Mouse (Mus musculus): ENCODE measurements at regions not wholly inside any gene's neighbourhood (a gene's known extent, or its start where the extent isn't known, plus 50 kb on each side); places are given as distances from the start of the nearest gene placed in this dataset.
A peak's percentile ranks its signal among the peaks of the same experiment; 100 is the strongest.

GRCm38 (mm10) chr15:25485372-25485771 lies 71.8 kb upstream of the Basp1 start:
- 73% methylated on average over 9 of the region's 9 CpGs for WGBS
- Histone ChIP-seq H3K4me1 (ENCODE audit: control insufficient read depth, insufficient read depth, low read length) (no peaks in the 10 kb centered on the region; the same call in none of the 2 replicates), H3K36me3 (ENCODE audit: control insufficient read depth, insufficient read depth, low read length) (peaks cover 2% of the 10 kb centered on the region), H3K4me3 (no peak overlapping the region), H3K27me3 (ENCODE audit: control insufficient read depth, insufficient read depth, low read length) (no peaks in the 10 kb centered on the region), H3K9ac (ENCODE audit: low read depth, low read length) (no peak overlapping the region), H3K79me2 (replicated peaks; ENCODE audit: control insufficient read depth, insufficient read depth, low read length) (no peaks in the 10 kb centered on the region), H3K27ac (no peak overlapping the region)
- TF ChIP-seq CTCF (IDR thresholded peaks at IDR 0.05) (no peak), POLR2A (IDR thresholded peaks at IDR 0.05; ENCODE audit: insufficient read depth, low read depth, low read length) (no peak), EP300 (IDR thresholded peaks at IDR 0.05; ENCODE audit: insufficient read depth, low read depth, low read length) (no peak)
- no peak for DNase-seq
- intact Hi-C loops (cut with DNase I), result loop anchor here (5.0 kb wide), 1 partner anchor 37 kb away; no protein-coding TSS in a partner anchor

- TF ChIP-seq EP300 (IDR thresholded peaks at IDR 0.05; ENCODE audit: insufficient read depth, low read depth, low read length) (no peak), CTCF (IDR thresholded peaks at IDR 0.05) (peak; percentile 69)
- WGBS, result 75% methylated on average over 7 of the region's 7 CpGs
- intact Hi-C loops (cut with DNase I), result loop anchor here (1.0 to 5.0 kb wide), 3 partner anchors 36 to 231 kb away; no protein-coding TSS in a partner anchor
These were observed 72.6 kb upstream of the Basp1 start for GRCm38 (mm10) chr15:25486158-25486557.

GRCm38 (mm10) chr15:25489804-25490203 lies 76.2 kb upstream of the Basp1 start:
- TF ChIP-seq POLR2A (IDR thresholded peaks at IDR 0.05; ENCODE audit: insufficient read depth, low read depth, low read length) (no peak), EP300 (IDR thresholded peaks at IDR 0.05; ENCODE audit: insufficient read depth, low read depth, low read length) (no peak)
- no peak overlapping the region for H3K27ac ChIP-seq

More at GRCm38 (mm10) chr15:25486158-25486557, 72.6 kb upstream of the Basp1 start:
- Histone ChIP-seq H3K27ac (no peak overlapping the region), H3K4me1 (ENCODE audit: control insufficient read depth, insufficient read depth, low read length) (no peaks in the 10 kb centered on the region; the same call in none of the 2 replicates), H3K4me3 (no peak overlapping the region), H3K79me2 (replicated peaks; ENCODE audit: control insufficient read depth, insufficient read depth, low read length) (no peaks in the 10 kb centered on the region), H3K9ac (ENCODE audit: low read depth, low read length) (no peak overlapping the region), H3K36me3 (ENCODE audit: control insufficient read depth, insufficient read depth, low read length) (peaks cover 2% of the 10 kb centered on the region), H3K27me3 (ENCODE audit: control insufficient read depth, insufficient read depth, low read length) (no peaks in the 10 kb centered on the region)
- DNase-seq, result no peak

GRCm38 (mm10) chr15:25492161-25492746 lies 78.7 kb upstream of the Basp1 start:
- H3K27ac ChIP-seq, result no peak overlapping the region
- no peak overlapping the region for H3K4me3 ChIP-seq
- no peaks in the 10 kb centered on the region for H3K36me3 ChIP-seq (ENCODE audit: control insufficient read depth, insufficient read depth, low read length)
- DNase-seq, result no peak
- 71% methylated on average over 5 of the region's 5 CpGs for WGBS
- no peak for TF ChIP-seq POLR2A (IDR thresholded peaks at IDR 0.05; ENCODE audit: insufficient read depth, low read depth, low read length)
- no peak for TF ChIP-seq EP300 (IDR thresholded peaks at IDR 0.05; ENCODE audit: insufficient read depth, low read depth, low read length)
- no peak for TF ChIP-seq CTCF (IDR thresholded peaks at IDR 0.05)
- intact Hi-C loops (cut with DNase I), result no loop called here
- no peaks in the 10 kb centered on the region for H3K27me3 ChIP-seq (ENCODE audit: control insufficient read depth, insufficient read depth, low read length)
- peaks cover 2% of the 10 kb centered on the region for H3K4me1 ChIP-seq (ENCODE audit: control insufficient read depth, insufficient read depth, low read length)
- no peaks in the 10 kb centered on the region for H3K79me2 ChIP-seq (replicated peaks; ENCODE audit: control insufficient read depth, insufficient read depth, low read length)
- H3K9ac ChIP-seq (ENCODE audit: low read depth, low read length), result no peak overlapping the region

More at GRCm38 (mm10) chr15:25489804-25490203, 76.2 kb upstream of the Basp1 start:
- Histone ChIP-seq H3K79me2 (replicated peaks; ENCODE audit: control insufficient read depth, insufficient read depth, low read length) (no peaks in the 10 kb centered on the region), H3K9ac (ENCODE audit: low read depth, low read length) (no peak overlapping the region), H3K4me3 (no peak overlapping the region), H3K4me1 (ENCODE audit: control insufficient read depth, insufficient read depth, low read length) (no peaks in the 10 kb centered on the region; the same call in 1 of the 2 replicates), H3K36me3 (ENCODE audit: control insufficient read depth, insufficient read depth, low read length) (no peaks in the 10 kb centered on the region), H3K27me3 (ENCODE audit: control insufficient read depth, insufficient read depth, low read length) (no peaks in the 10 kb centered on the region)
- no peak for DNase-seq
- intact Hi-C loops (cut with DNase I), result loop anchor here (5.0 kb wide), 1 partner anchor 32 kb away; no protein-coding TSS in a partner anchor
- 67% methylated on average over 6 of the region's 6 CpGs for WGBS

GRCm38 (mm10) chr15:25494687-25495299 lies 81.2 kb upstream of the Basp1 start:
- H3K79me2 ChIP-seq (replicated peaks; ENCODE audit: control insufficient read depth, insufficient read depth, low read length), result no peaks in the 10 kb centered on the region
- H3K27ac ChIP-seq, result no peak overlapping the region
- H3K4me1 ChIP-seq (ENCODE audit: control insufficient read depth, insufficient read depth, low read length), result peaks cover 2% of the 10 kb centered on the region
- DNase-seq, result no peak
- no peaks in the 10 kb centered on the region for H3K27me3 ChIP-seq (ENCODE audit: control insufficient read depth, insufficient read depth, low read length)
- 90% methylated on average over 8 of the region's 8 CpGs for WGBS
- intact Hi-C loops (cut with DNase I), result no loop called here
- TF ChIP-seq CTCF (IDR thresholded peaks at IDR 0.05), result no peak
- TF ChIP-seq POLR2A (IDR thresholded peaks at IDR 0.05; ENCODE audit: insufficient read depth, low read depth, low read length), result no peak
- TF ChIP-seq EP300 (IDR thresholded peaks at IDR 0.05; ENCODE audit: insufficient read depth, low read depth, low read length), result no peak
- H3K9ac ChIP-seq (ENCODE audit: low read depth, low read length), result no peak overlapping the region
- no peaks in the 10 kb centered on the region for H3K36me3 ChIP-seq (ENCODE audit: control insufficient read depth, insufficient read depth, low read length)
- H3K4me3 ChIP-seq, result no peak overlapping the region
